Mouse (Mus musculus): ENCODE results near the gene Rbm19.

DNA sequence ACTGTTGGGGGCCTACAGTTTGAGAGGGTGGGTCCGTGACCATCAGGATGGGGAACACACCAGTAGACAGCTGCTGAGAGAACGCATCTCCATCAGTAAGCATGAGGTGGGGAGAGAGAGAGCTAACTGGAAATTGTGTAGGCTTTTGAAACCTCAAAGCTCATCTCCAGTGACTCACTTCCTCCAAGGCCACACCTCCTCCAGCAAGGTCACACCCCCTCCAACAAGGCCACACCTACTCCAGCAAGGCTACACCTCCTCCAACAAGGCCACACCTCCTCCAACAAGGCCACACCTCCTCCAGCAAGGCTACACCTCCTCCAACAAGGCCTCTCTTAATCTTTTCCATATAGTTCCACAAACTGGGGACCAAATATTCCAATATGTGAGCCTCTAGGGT is 13.9 kb downstream of the Rbm19 start:
- TF ChIP-seq CTCF (IDR thresholded peaks at IDR 0.05; ENCODE audit: control insufficient read depth, insufficient read depth, insufficient read length) (no peak), MYOD1 (IDR thresholded peaks at IDR 0.05; ENCODE audit: control insufficient read depth, insufficient read length, low read depth) (no peak), MAX (IDR thresholded peaks at IDR 0.05) (no peak), USF1 (IDR thresholded peaks at IDR 0.05; ENCODE audit: low read depth) (no peak), MYOG (IDR thresholded peaks at IDR 0.05; ENCODE audit: control insufficient read depth, extremely low read depth, insufficient read length) (no peak), CEBPB (IDR thresholded peaks at IDR 0.05; ENCODE audit: low read depth) (no peak)
